ENCODE assay signal across 27 mouse cellular contexts in the genomic region with DNA sequence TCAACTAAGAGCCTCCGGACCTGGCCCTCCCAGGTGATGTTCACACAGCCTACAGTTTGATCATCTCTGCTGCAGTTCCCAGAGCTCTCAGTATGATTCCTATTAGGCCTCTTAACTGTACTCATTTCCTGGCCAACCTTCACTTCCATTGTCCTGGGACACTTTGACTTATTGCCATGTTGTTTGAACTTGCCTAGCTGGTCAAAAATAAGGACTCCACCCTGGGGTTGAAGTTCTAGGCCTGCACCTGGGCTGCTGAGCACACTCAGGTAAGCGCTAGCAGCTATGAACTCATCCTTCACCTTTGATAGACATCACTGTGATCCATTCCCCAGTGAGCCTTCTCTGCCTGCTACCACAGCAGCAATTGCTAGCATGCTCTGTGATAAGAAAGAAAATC. TPM values are rescaled to one million over a fixed set of nuclear protein-coding genes. Genes with fewer than 3 reads are reported as not detected.
A peak's percentile ranks its signal among the peaks of the same experiment; 100 is the strongest.
DNase-seq lines count a peak whose midpoint lies in the region; ATAC-seq and TF ChIP-seq lines count a peak whose summit lies in the region.
"Had no signal": no experiment of that assay in that cellular context is flagged by ENCODE, and none has a peak within 500 bp of the region (broad histone marks: within the 10 kb centered on the region; RNA-seq: fewer than 3 reads in every experiment).

No protein-coding gene starts in this region.

- 95% methylated on average over 2 of the region's 2 CpGs for WGBS in intestine, embryonic 16.5 days
- 91% methylated on average over 2 of the region's 2 CpGs for WGBS in intestine, embryonic 15.5 days
- 69% methylated on average over 2 of the region's 2 CpGs for WGBS in liver, embryonic 15.5 days (ENCODE audit: insufficient replicate concordance)
- 71% methylated on average over 2 of the region's 2 CpGs for WGBS in liver, embryonic 16.5 days (ENCODE audit: insufficient replicate concordance)
- WGBS in stomach, postnatal 0 days = 83% methylated on average over 2 of the region's 2 CpGs
- 94% methylated on average over 2 of the region's 2 CpGs for WGBS in hindbrain, embryonic 12.5 days

- TF ChIP-seq EP300 in stomach, postnatal 0 days (optimal IDR thresholded peaks at IDR 0.05) = no peak

- H3K4me1 ChIP-seq in intestine, embryonic 16.5 days (ENCODE audit: control insufficient read depth, insufficient read depth, low read length) = no peaks in the 10 kb centered on the region
- no peaks in the 10 kb centered on the region for H3K4me1 ChIP-seq in intestine, embryonic 15.5 days (replicated peaks)
- no peaks in the 10 kb centered on the region; the same call in 1 of the 2 replicates for H3K4me1 ChIP-seq in liver, embryonic 15.5 days (replicated peaks)
- H3K4me1 ChIP-seq in liver, embryonic 16.5 days (ENCODE audit: control insufficient read depth, low read depth, low read length) = no peaks in the 10 kb centered on the region
- no peaks in the 10 kb centered on the region for H3K4me1 ChIP-seq in stomach, postnatal 0 days (replicated peaks; ENCODE audit: control insufficient read depth, insufficient read depth)
- no peaks in the 10 kb centered on the region for H3K4me1 ChIP-seq in hindbrain, embryonic 12.5 days
- H3K4me1 ChIP-seq: forebrain, embryonic 10.5 days; forebrain, embryonic 13.5 days; heart, embryonic 12.5 days; heart, embryonic 15.5 days; hindbrain, embryonic 10.5 days had no signal

- no peaks in the 10 kb centered on the region for H3K36me3 ChIP-seq in intestine, embryonic 16.5 days (ENCODE audit: control insufficient read depth, insufficient read depth, low read length)
- no peaks in the 10 kb centered on the region for H3K36me3 ChIP-seq in intestine, embryonic 15.5 days
- H3K36me3 ChIP-seq in liver, embryonic 15.5 days (replicated peaks) = no peaks in the 10 kb centered on the region
- H3K36me3 ChIP-seq in liver, embryonic 16.5 days (ENCODE audit: control insufficient read depth, insufficient read depth) = no peaks in the 10 kb centered on the region
- no peaks in the 10 kb centered on the region for H3K36me3 ChIP-seq in stomach, postnatal 0 days (ENCODE audit: control insufficient read depth, insufficient read depth, low read length)
- no peaks in the 10 kb centered on the region for H3K36me3 ChIP-seq in hindbrain, embryonic 12.5 days
- H3K36me3 ChIP-seq: forebrain, embryonic 10.5 days; G1E; heart, embryonic 12.5 days; heart, embryonic 15.5 days; hindbrain, embryonic 10.5 days had no signal

- no peak overlapping the region for H3K27ac ChIP-seq in intestine, embryonic 16.5 days (ENCODE audit: low read length)
- no peak overlapping the region for H3K27ac ChIP-seq in intestine, embryonic 15.5 days
- peak overlapping the region; percentile 55 for H3K27ac ChIP-seq in liver, embryonic 15.5 days (replicated peaks)
- H3K27ac ChIP-seq in liver, embryonic 16.5 days (ENCODE audit: low read length) = peak overlapping the region; percentile 68; the same call in 1 of the 2 replicates
- no peak overlapping the region for H3K27ac ChIP-seq in stomach, postnatal 0 days (replicated peaks)
- H3K27ac ChIP-seq in hindbrain, embryonic 12.5 days = no peak overlapping the region
- H3K27ac ChIP-seq: forebrain, embryonic 10.5 days; forebrain, embryonic 13.5 days; heart, embryonic 15.5 days; hindbrain, embryonic 10.5 days; hindbrain, embryonic 14.5 days had no signal

- H3K27me3 ChIP-seq in intestine, embryonic 16.5 days (replicated peaks; ENCODE audit: control insufficient read depth, insufficient read depth, low read length) = no peaks in the 10 kb centered on the region
- no peaks in the 10 kb centered on the region for H3K27me3 ChIP-seq in intestine, embryonic 15.5 days (replicated peaks)
- no peaks in the 10 kb centered on the region for H3K27me3 ChIP-seq in liver, embryonic 15.5 days
- H3K27me3 ChIP-seq in liver, embryonic 16.5 days (ENCODE audit: control insufficient read depth, insufficient read depth, low read depth, low read length) = no peaks in the 10 kb centered on the region
- H3K27me3 ChIP-seq in stomach, postnatal 0 days (ENCODE audit: control insufficient read depth, insufficient read depth, low read length) = no peaks in the 10 kb centered on the region
- H3K27me3 ChIP-seq in hindbrain, embryonic 12.5 days = no peaks in the 10 kb centered on the region
- H3K27me3 ChIP-seq: CH12.LX; forebrain, embryonic 13.5 days; heart, embryonic 12.5 days; heart, embryonic 15.5 days; Patski had no signal

- ATAC-seq in intestine, embryonic 16.5 days = peak; percentile 21; the same call in 1 of the 2 replicates
- ATAC-seq in intestine, embryonic 15.5 days = no peak
- ATAC-seq in liver, embryonic 15.5 days (ENCODE audit: insufficient read depth) = 0 out of 2 replicates have a peak, but pooled peaks have one; percentile 9
- ATAC-seq in liver, embryonic 16.5 days (ENCODE audit: low read depth) = no peak
- 0 out of 2 replicates have a peak, but pooled peaks have one; percentile 20 for ATAC-seq in stomach, postnatal 0 days (ENCODE audit: low FRiP score, low TSS enrichment)
- ATAC-seq in hindbrain, embryonic 12.5 days (ENCODE audit: low FRiP score) = no peak
- ATAC-seq: forebrain, embryonic 16.5 days; Patski had no signal

- H3K4me2 ChIP-seq in intestine, embryonic 16.5 days (ENCODE audit: low read depth, low read length) = no peak overlapping the region
- no peak overlapping the region for H3K4me2 ChIP-seq in intestine, embryonic 15.5 days (replicated peaks)
- no peak overlapping the region for H3K4me2 ChIP-seq in liver, embryonic 15.5 days
- no peak overlapping the region for H3K4me2 ChIP-seq in liver, embryonic 16.5 days (ENCODE audit: low read depth, low read length)
- no peak overlapping the region for H3K4me2 ChIP-seq in stomach, postnatal 0 days (replicated peaks; ENCODE audit: low read depth)
- H3K4me2 ChIP-seq in hindbrain, embryonic 12.5 days (replicated peaks) = no peak overlapping the region
- H3K4me2 ChIP-seq: forebrain, embryonic 13.5 days; heart, embryonic 12.5 days; heart, embryonic 15.5 days; hindbrain, embryonic 14.5 days had no signal

- H3K9ac ChIP-seq in intestine, embryonic 16.5 days (ENCODE audit: low read depth, low read length) = no peak overlapping the region
- no peak overlapping the region for H3K9ac ChIP-seq in intestine, embryonic 15.5 days
- H3K9ac ChIP-seq in liver, embryonic 15.5 days = no peak overlapping the region
- H3K9ac ChIP-seq in liver, embryonic 16.5 days (ENCODE audit: low read depth, low read length) = no peak overlapping the region
- H3K9ac ChIP-seq in stomach, postnatal 0 days (ENCODE audit: low read length) = no peak overlapping the region
- no peak overlapping the region for H3K9ac ChIP-seq in hindbrain, embryonic 12.5 days
- H3K9ac ChIP-seq: forebrain, embryonic 13.5 days; heart, embryonic 12.5 days; heart, embryonic 15.5 days; hindbrain, embryonic 14.5 days had no signal

- DNase-seq in liver = no peak
- DNase-seq in stomach, postnatal 0 days (ENCODE audit: low spot score) = no peak
- DNase-seq: adrenal gland, postnatal 10 days; adrenal gland, postnatal 36 days; B cell, adult 2 months; cerebellum, adult 18-20 months; cerebellum, adult 9-10 months; cerebellum, postnatal 14 days; gastrocnemius, postnatal 10 days; gastrocnemius, postnatal 36 days; heart, postnatal 10 days; heart, postnatal 36 days had no signal

- no peaks in the 10 kb centered on the region for H3K9me3 ChIP-seq in intestine, embryonic 16.5 days (ENCODE audit: control insufficient read depth, low read length)
- H3K9me3 ChIP-seq in intestine, embryonic 15.5 days = no peaks in the 10 kb centered on the region
- H3K9me3 ChIP-seq in liver, embryonic 15.5 days (replicated peaks) = no peaks in the 10 kb centered on the region
- no peaks in the 10 kb centered on the region for H3K9me3 ChIP-seq in liver, embryonic 16.5 days (replicated peaks; ENCODE audit: control insufficient read depth, low read length)
- H3K9me3 ChIP-seq in stomach, postnatal 0 days (ENCODE audit: control insufficient read depth, low read length) = no peaks in the 10 kb centered on the region
- H3K9me3 ChIP-seq in hindbrain, embryonic 12.5 days (replicated peaks) = no peaks in the 10 kb centered on the region
- H3K9me3 ChIP-seq: forebrain, embryonic 10.5 days; forebrain, embryonic 13.5 days; G1E; heart, embryonic 12.5 days; heart, embryonic 15.5 days; hindbrain, embryonic 10.5 days had no signal

- H3K4me3 ChIP-seq in intestine, embryonic 16.5 days (ENCODE audit: low read length) = no peak overlapping the region
- no peak overlapping the region for H3K4me3 ChIP-seq in intestine, embryonic 15.5 days (replicated peaks)
- H3K4me3 ChIP-seq in liver, embryonic 15.5 days (replicated peaks) = no peak overlapping the region
- no peak overlapping the region for H3K4me3 ChIP-seq in liver, embryonic 16.5 days (ENCODE audit: low read depth, low read length)
- H3K4me3 ChIP-seq in stomach, postnatal 0 days (ENCODE audit: low read depth, low read length) = no peak overlapping the region
- H3K4me3 ChIP-seq in hindbrain, embryonic 12.5 days = no peak overlapping the region
- H3K4me3 ChIP-seq: forebrain, embryonic 10.5 days; forebrain, embryonic 13.5 days; heart, embryonic 12.5 days; heart, embryonic 15.5 days; hindbrain, embryonic 10.5 days had no signal

- TF ChIP-seq CTCF in stomach, postnatal 0 days (IDR thresholded peaks at IDR 0.05; ENCODE audit: low read depth) = no peak

RNA-seq across cellular contexts. Expression of gene Gtf2b, which starts 19.8 kb away (rescaled TPM):
- 68.2 and 72.0 TPM in 2 replicates for polyA plus RNA-seq in intestine, embryonic 16.5 days (2015; fragmentation: Nextera tagmentation; extraction: Ambion mirVana)
- polyA plus RNA-seq in intestine, embryonic 15.5 days (2015; fragmentation: Nextera tagmentation; extraction: Ambion mirVana) = 69.7 and 74.7 TPM in 2 replicates
- 42.6 and 46.4 TPM in 2 replicates for polyA plus RNA-seq in liver, embryonic 15.5 days (2015; fragmentation: Nextera tagmentation; extraction: Ambion mirVana)
- polyA plus RNA-seq in liver, embryonic 16.5 days (2015; fragmentation: Nextera tagmentation; extraction: Ambion mirVana) = 46.1 and 47.4 TPM in 2 replicates
- polyA plus RNA-seq in stomach, postnatal 0 days (2015; fragmentation: Nextera tagmentation; extraction: Ambion mirVana) = 52.8 and 54.5 TPM in 2 replicates
- 88.1 and 94.1 TPM in 2 replicates for polyA plus RNA-seq in hindbrain, embryonic 12.5 days (2016; fragmentation: Nextera tagmentation; extraction: Ambion mirVana)

RNA-seq across cellular contexts. Expression of gene Kyat3, which starts 44.2 kb away (rescaled TPM):
- 16.6 and 17.8 TPM in 2 replicates for polyA plus RNA-seq in intestine, embryonic 16.5 days (2015; fragmentation: Nextera tagmentation; extraction: Ambion mirVana)
- 17.5 and 18.2 TPM in 2 replicates for polyA plus RNA-seq in intestine, embryonic 15.5 days (2015; fragmentation: Nextera tagmentation; extraction: Ambion mirVana)
- polyA plus RNA-seq in liver, embryonic 15.5 days (2015; fragmentation: Nextera tagmentation; extraction: Ambion mirVana) = 12.7 and 13.7 TPM in 2 replicates
- polyA plus RNA-seq in liver, embryonic 16.5 days (2015; fragmentation: Nextera tagmentation; extraction: Ambion mirVana) = 12.4 and 14.9 TPM in 2 replicates
- 11.0 and 11.8 TPM in 2 replicates for polyA plus RNA-seq in stomach, postnatal 0 days (2015; fragmentation: Nextera tagmentation; extraction: Ambion mirVana)
- 10.2 and 11.9 TPM in 2 replicates for polyA plus RNA-seq in hindbrain, embryonic 12.5 days (2016; fragmentation: Nextera tagmentation; extraction: Ambion mirVana)
- polyA plus RNA-seq: G1E had no signal

Comparison
In these comparisons a context has a peak if more than half of its experiments do, and no peak if none do; other contexts are left out.
1. ATAC-seq: peak in intestine, embryonic 16.5 days (single experiment), liver, embryonic 15.5 days (single experiment) and stomach, postnatal 0 days (single experiment); none in intestine, embryonic 15.5 days (single experiment), liver, embryonic 16.5 days (single experiment) and hindbrain, embryonic 12.5 days (single experiment).
2. H3K27ac ChIP-seq: peak in liver, embryonic 15.5 days (single experiment) and liver, embryonic 16.5 days (single experiment); none in intestine, embryonic 16.5 days (single experiment), intestine, embryonic 15.5 days (single experiment), stomach, postnatal 0 days (single experiment) and hindbrain, embryonic 12.5 days (single experiment).